Mouse (Mus musculus) forebrain, embryonic 12.5 days (tissue): ENCODE results near the gene Fads2. TPM values are rescaled to one million over a fixed set of nuclear protein-coding genes. Genes with fewer than 3 reads are reported as not detected.

Source experiments
- ATAC-seq: fragments of 200-750 bp; cut with Nextera tagmentation; 2 replicates; pipeline ENCODE4 v1.8.0; 2017; ENCODE audit warnings: moderate TSS enrichment; ENCODE audit not compliant: low FRiP score
- H3K27ac ChIP-seq: fragments of 300-500 bp; sonication (generic); 2 replicates; pipeline ENCODE4 v1.5.1; 2016; ENCODE audit warnings: mild to moderate bottlenecking
- H3K27me3 ChIP-seq: fragments of 300-500 bp; sonication (generic); 2 replicates; pipeline ENCODE4 v1.6.1; 2016; ENCODE audit warnings: mild to moderate bottlenecking
- H3K36me3 ChIP-seq: fragments of 300-500 bp; sonication (generic); replicated peaks from 2 replicates; pipeline ENCODE4 v1.6.1; 2016; ENCODE audit warnings: mild to moderate bottlenecking
- H3K4me1 ChIP-seq: fragments of 300-500 bp; sonication (generic); 2 replicates; pipeline ENCODE4 v1.6.1; 2016
- H3K4me2 ChIP-seq: fragments of 300-500 bp; sonication (generic); 2 replicates; pipeline ENCODE4 v1.6.1; 2016; ENCODE audit warnings: mild to moderate bottlenecking, moderate library complexity
- H3K4me3 ChIP-seq: fragments of 300-500 bp; sonication (generic); replicated peaks from 2 replicates; pipeline ENCODE4 v1.5.1; 2016; ENCODE audit warnings: mild to moderate bottlenecking
- H3K9ac ChIP-seq: fragments of 300-500 bp; sonication (generic); 2 replicates; pipeline ENCODE4 v1.6.1; 2016; ENCODE audit warnings: mild to moderate bottlenecking
- H3K9me3 ChIP-seq: fragments of 300-500 bp; sonication (generic); 2 replicates; pipeline ENCODE4 v1.6.1; 2016
- WGBS: fragments of 180-500 bp; shearing (Covaris S2); methylation state at CpG from one replicate; pipeline ENCODE4 v1.1.7; 2016; 5-methylcytosine and 5-hydroxymethylcytosine counted together
- polyA plus RNA-seq: library from polyadenylated mRNA; unstranded; fragments of >200 nt; fragmentation: Nextera tagmentation; extraction: Ambion mirVana; gene quantifications from 2 replicates; pipeline ENCODE4 v1.2.1, GENCODE M21; 2016

Gene Fads2
- polyA plus RNA-seq, 1 experiment from 2014 or later, result 184 TPM

DNA sequence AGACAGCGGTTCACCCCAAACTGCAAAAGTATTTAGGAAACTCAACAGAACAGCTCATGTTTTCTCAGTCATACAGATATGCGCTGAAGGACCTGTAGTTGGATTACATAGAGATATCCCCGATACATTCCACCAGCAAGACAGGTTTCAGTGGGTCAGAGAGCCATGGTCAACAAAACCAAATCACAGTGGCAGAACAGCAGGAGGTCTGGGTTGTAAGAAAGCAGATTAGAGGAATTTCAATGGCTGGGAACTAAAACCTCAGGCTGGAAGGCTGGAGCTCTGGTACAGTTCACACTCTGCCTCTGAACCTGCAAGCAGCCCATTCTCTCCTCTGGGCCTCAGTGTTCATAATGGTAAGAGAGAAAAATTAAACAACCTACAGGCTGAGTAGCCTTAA is 15.1 kb upstream of the Fads2 start:
- Histone ChIP-seq H3K9me3 (no peaks in the 10 kb centered on the region), H3K27ac (no peak overlapping the region), H3K4me3 (no peak overlapping the region), H3K4me2 (no peak overlapping the region), H3K36me3 (no peaks in the 10 kb centered on the region), H3K27me3 (no peaks in the 10 kb centered on the region), H3K4me1 (peaks cover 9% of the 10 kb centered on the region; the same call in 1 of the 2 replicates), H3K9ac (no peak overlapping the region)
- 36% methylated on average over 3 of the region's 3 CpGs for WGBS
- ATAC-seq, result no peak

DNA sequence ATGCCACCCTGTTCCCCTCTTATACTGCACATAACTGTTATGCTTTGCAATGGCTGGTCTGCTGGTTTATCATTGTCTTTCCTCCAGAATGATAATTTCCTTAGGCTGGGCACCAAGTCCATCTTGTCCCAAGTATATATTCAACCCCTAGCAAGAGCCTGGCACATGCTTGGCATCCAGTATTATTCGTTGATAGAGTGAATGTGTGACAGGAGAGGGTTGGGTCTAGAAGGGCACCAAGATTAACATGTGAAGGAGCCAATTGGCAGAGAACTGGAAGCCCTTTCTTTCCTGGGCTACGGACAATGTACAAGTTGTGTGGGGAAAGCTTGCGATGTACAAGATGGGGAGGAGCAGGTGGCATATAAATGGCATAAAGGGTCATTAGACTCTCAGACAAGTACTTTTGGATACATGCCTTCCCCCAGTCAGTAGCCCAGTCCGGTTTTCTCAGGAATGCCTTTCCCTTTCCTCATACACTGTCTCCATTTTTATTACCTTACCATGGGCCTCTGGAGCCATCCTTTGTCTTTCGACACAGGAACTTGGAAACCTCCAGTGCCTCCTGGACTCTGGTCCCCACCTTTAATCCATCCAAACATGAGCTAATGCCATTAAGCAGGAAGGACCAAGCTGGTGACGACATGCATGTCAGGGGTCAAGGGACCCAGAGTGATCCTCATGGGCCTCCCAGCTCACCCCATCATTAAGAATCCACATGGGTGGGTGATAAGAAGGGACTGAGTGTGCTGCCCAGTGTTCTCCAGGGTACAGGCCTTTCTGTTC is 14.0 kb upstream of the Fads2 start:
- H3K27ac ChIP-seq, result no peak overlapping the region
- no peak overlapping the region for H3K9ac ChIP-seq
- 82% methylated on average over 6 of the region's 6 CpGs for WGBS

DNA sequence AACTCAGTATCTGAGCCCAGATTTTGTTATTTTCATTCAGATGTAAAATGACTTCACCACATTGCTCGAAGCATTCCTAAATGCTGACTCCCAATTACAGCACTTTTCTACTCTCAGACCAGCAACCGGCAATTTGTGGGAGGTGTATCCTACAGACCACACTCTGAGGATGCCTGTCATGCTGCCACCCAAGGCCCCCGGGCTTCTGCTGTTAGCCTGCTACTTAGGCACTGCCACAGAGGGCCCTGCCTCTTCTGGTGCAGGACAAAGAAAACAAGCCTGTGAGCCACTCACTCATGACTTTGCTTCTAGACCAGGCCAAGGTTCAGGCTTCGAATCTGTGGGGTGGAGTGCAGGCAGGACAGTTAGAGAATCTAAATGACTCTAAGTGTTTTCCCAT is 11.4 kb upstream of the Fads2 start:
- WGBS, result 85% methylated on average over 4 of the region's 4 CpGs
- Histone ChIP-seq H3K9me3 (no peaks in the 10 kb centered on the region), H3K4me1 (peaks cover 9% of the 10 kb centered on the region; the same call in 1 of the 2 replicates), H3K27me3 (no peaks in the 10 kb centered on the region), H3K4me2 (no peak overlapping the region), H3K4me3 (no peak overlapping the region), H3K27ac (no peak overlapping the region), H3K36me3 (no peaks in the 10 kb centered on the region), H3K9ac (no peak overlapping the region)
- ATAC-seq, result no peak

More for the DNA sequence above, 14.0 kb upstream of the Fads2 start:
- no peak for ATAC-seq
- H3K4me3 ChIP-seq, result no peak overlapping the region
- H3K27me3 ChIP-seq, result no peaks in the 10 kb centered on the region
- no peak overlapping the region for H3K4me2 ChIP-seq
- H3K4me1 ChIP-seq, result peaks cover 9% of the 10 kb centered on the region; the same call in 1 of the 2 replicates
- no peaks in the 10 kb centered on the region for H3K36me3 ChIP-seq
- H3K9me3 ChIP-seq, result no peaks in the 10 kb centered on the region

DNA sequence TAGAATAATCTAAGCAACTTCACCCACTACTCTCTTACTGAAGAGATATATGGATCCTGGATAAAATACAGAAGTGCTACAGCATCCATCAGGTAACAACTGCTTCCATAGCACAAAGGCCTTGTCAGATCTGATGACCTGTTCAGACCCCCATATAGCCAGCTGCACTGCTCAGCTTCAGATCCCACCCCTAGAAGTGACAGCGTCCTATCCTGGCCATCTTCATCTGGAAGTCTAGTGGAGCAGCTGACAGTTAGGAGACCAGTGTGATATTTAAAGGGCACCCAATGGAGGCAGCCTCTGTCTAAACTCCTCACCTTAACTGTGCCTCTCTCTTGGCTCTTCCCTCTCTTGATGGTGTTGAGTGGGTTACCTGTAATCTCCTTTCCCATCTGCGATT is 7.1 kb upstream of the Fads2 start:
- Histone ChIP-seq H3K36me3 (no peaks in the 10 kb centered on the region), H3K27ac (no peak overlapping the region), H3K4me2 (no peak overlapping the region), H3K9ac (no peak overlapping the region), H3K9me3 (no peaks in the 10 kb centered on the region), H3K27me3 (no peaks in the 10 kb centered on the region), H3K4me1 (no peaks in the 10 kb centered on the region; the same call in 1 of the 2 replicates), H3K4me3 (no peak overlapping the region)
- WGBS, result 83% methylated on average over 2 of the region's 2 CpGs
- no peak for ATAC-seq

DNA sequence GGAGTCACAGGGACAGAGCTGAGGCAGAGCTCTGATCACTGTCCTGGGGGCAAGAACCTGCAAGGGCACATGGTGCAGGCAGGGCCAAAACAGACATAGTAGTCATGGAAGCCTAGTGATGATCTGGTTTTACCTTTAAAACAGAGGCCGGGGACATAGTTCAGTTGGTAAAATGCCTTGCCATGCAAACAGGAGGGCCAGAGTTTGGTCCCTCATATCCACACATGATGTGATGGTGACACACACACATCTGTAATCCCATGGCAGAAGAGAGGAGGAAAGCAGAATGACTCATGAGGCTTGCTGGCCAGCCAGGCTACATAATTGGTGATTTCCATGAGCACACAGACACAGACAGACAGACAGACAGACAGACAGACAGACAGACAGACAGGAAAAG is 6.6 kb upstream of the Fads2 start:
- Histone ChIP-seq H3K36me3 (no peaks in the 10 kb centered on the region), H3K9ac (no peak overlapping the region), H3K27ac (no peak overlapping the region), H3K9me3 (no peaks in the 10 kb centered on the region), H3K27me3 (no peaks in the 10 kb centered on the region), H3K4me3 (no peak overlapping the region), H3K4me1 (no peaks in the 10 kb centered on the region; the same call in 1 of the 2 replicates), H3K4me2 (no peak overlapping the region)
- 88% methylated on average over 1 of the region's 1 CpGs for WGBS
- no peak for ATAC-seq

DNA sequence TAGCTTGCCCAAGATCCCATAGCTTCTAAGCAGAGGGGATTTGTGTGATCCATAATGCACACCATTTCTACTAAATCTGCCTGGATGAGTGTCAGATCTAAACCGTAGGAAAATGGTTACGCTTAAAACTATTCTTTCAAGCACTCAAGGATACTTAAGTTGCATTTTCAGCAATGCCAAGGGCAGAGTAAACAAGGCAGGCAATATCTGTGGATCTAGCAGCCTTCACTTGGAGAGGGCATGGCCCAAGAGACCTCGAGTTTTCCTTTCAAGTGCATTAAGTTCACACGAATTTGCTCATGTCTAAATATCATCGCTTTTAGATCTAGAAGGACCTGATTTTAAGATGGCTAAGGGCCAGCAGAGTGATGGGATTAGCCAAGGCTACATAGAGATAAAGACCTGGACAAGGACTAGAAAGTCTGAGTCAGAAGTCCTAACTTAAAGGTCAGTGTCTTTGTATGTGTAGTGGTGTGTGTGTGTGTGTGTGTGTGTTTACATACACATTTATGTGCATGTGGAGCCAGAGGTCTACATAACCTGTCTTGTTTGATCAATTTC is 5.6 kb upstream of the Fads2 start:
- Histone ChIP-seq H3K4me2 (no peak overlapping the region), H3K27ac (no peak overlapping the region), H3K36me3 (no peaks in the 10 kb centered on the region), H3K9me3 (no peaks in the 10 kb centered on the region), H3K27me3 (no peaks in the 10 kb centered on the region), H3K4me1 (peaks cover 8% of the 10 kb centered on the region), H3K9ac (no peak overlapping the region), H3K4me3 (no peak overlapping the region)
- ATAC-seq, result no peak
- 87% methylated on average over 5 of the region's 5 CpGs for WGBS

DNA sequence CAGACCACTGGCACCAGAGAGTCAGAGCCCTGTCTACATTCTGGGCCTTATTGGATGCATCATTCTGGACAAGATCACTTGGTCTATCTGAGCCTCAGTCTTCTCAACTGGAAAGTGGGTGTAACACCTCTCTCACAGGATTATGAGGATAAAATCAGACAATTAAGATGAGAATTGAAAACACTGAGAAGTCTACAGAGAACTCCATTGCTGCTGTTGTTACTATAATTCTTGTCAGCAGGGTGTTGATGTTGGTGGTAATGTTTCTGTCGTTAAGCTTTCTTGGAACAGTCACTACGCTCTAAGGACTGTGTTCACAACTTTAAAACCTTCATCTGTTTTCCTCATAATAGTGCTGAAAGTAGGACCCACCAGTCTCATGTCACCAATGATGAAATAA is 5.1 kb upstream of the Fads2 start:
- H3K4me2 ChIP-seq, result no peak overlapping the region
- H3K4me1 ChIP-seq, result peaks cover 11% of the 10 kb centered on the region
- 90% methylated on average over 2 of the region's 2 CpGs for WGBS
- H3K4me3 ChIP-seq, result no peak overlapping the region
- ATAC-seq, result no peak
- no peak overlapping the region for H3K27ac ChIP-seq
- H3K27me3 ChIP-seq, result no peaks in the 10 kb centered on the region
- no peak overlapping the region for H3K9ac ChIP-seq
- no peaks in the 10 kb centered on the region for H3K9me3 ChIP-seq
- no peaks in the 10 kb centered on the region for H3K36me3 ChIP-seq

DNA sequence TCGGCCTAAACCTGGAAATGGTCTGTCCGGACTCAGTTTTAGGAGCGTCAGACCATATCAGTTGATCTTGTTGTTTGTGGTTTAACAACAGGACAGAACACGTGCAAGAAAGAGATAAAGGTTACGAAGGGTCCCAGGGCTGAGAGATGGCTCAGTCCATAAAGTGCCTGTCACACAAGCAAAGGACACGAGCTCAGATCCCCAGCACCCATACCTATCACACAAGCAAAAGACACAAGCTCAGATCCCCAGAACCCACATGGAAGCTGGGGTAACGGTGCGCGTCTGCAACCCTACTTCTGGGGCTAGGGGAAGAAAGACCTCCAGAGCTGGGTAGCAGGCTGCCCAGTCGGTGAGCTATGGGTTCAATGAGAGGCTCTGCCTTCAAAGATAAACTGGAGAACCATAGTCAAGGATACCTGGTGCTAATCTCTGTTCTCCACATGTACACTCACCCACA is 3.5 kb upstream of the Fads2 start:
- no peak overlapping the region for H3K9ac ChIP-seq
- H3K27me3 ChIP-seq, result no peaks in the 10 kb centered on the region
- H3K4me1 ChIP-seq, result peaks cover 14% of the 10 kb centered on the region
- H3K27ac ChIP-seq, result 0 out of 2 replicates have a peak overlapping the region, but pooled peaks have one; percentile 8
- no peak for ATAC-seq
- H3K9me3 ChIP-seq, result no peaks in the 10 kb centered on the region
- H3K36me3 ChIP-seq, result no peaks in the 10 kb centered on the region
- WGBS, result 89% methylated on average over 10 of the region's 10 CpGs
- H3K4me2 ChIP-seq, result no peak overlapping the region
- no peak overlapping the region for H3K4me3 ChIP-seq

DNA sequence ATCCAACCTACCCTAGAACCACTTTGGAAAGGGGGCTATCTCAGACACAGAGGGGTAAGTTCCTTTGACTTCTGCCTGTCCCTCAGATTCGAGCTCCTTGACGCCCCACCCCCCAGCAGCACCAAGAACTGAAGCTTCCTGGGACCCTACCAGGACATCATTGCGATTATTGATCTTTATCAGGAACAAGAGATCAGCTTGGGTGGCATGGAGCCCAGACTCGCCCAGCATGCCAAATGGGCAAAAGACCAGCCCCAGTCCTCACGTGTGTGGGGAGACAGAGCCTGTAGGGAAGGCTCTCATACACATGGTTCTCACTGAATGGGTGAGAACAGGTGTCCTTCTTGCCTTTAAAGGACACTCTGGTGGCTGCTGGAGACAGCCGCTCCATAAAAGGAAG is 2.7 kb upstream of the Fads2 start:
- no peak overlapping the region for H3K27ac ChIP-seq
- ATAC-seq, result no peak

DNA sequence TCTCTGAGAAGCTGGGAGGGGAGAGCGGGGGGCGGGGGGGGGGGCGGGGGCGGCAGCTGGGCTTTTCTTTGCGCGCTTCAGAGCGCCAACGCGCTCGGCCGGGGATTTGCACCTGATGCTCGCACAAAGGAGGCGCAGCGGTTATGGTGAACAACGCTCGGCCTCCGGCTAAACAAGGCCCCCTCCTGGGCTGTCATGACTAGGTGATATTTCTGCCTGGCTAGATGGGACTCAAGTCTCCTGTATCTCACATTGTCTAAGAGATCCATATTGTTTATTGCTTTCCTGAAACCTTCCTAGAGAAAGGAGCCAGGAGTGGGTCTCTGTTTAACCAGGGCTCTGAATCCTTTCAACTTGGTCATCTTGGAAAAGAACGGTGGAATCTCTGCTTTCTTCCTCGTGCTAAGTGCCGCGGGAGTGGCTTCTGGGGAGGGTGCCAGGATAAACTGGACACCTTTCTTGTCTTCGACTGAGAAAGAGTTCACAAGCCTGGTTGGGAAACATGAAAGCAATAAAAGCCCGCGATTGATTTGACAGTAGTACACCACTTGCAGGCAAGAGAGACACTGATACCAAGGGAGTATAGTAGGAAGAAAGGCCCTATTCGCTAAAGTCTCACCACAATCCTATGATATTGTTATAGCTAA is 631 bp upstream of the Fads2 start:
- ATAC-seq, result peak; percentile 74; the same call in 1 of the 2 replicates

More for the DNA sequence above, 2.7 kb upstream of the Fads2 start:
- H3K4me2 ChIP-seq, result no peak overlapping the region
- no peaks in the 10 kb centered on the region for H3K9me3 ChIP-seq
- H3K27me3 ChIP-seq, result no peaks in the 10 kb centered on the region
- peaks cover 22% of the 10 kb centered on the region for H3K4me1 ChIP-seq
- no peaks in the 10 kb centered on the region for H3K36me3 ChIP-seq
- no peak overlapping the region for H3K4me3 ChIP-seq
- H3K9ac ChIP-seq, result no peak overlapping the region
- WGBS, result 91% methylated on average over 6 of the region's 6 CpGs

DNA sequence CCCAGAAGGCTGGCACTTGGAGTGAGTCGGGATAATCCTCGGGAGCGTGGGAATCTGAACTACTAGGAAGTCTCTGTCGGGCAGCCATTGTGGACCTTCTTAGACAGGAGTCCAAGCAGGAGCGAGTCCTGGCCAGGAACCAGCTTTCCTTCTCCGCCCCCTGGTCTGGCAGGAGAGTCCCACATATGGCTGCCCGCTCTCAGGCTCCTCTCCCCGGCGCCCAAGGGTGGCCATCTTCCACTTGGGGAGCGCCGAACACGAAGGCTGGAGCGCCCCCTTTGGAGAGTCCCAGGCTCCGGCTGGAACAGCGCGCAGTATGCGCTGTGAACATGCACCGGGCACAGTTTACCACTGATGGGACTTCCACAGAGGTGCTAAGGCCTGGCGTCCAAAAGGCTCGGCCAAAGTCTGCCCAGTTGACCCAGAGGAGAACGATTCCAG is 895 bp downstream of the Fads2 start:
- no peaks in the 10 kb centered on the region for H3K27me3 ChIP-seq
- H3K4me1 ChIP-seq, result peaks cover 58% of the 10 kb centered on the region
- peak; percentile 57 for ATAC-seq
- under 1% methylated on average over 21 of the region's 21 CpGs for WGBS
- peaks cover 19% of the 10 kb centered on the region for H3K36me3 ChIP-seq
- H3K9ac ChIP-seq, result peak overlapping the region; percentile 90
- H3K4me3 ChIP-seq, result peak overlapping the region; percentile 73
- H3K4me2 ChIP-seq, result peak overlapping the region; percentile 92
- H3K9me3 ChIP-seq, result no peaks in the 10 kb centered on the region
- H3K27ac ChIP-seq, result peak overlapping the region; percentile 98

More for the DNA sequence above, 631 bp upstream of the Fads2 start:
- H3K27ac ChIP-seq, result peak overlapping the region; percentile 98
- peak overlapping the region; percentile 73 for H3K4me3 ChIP-seq
- no peaks in the 10 kb centered on the region for H3K27me3 ChIP-seq
- H3K9me3 ChIP-seq, result no peaks in the 10 kb centered on the region
- H3K9ac ChIP-seq, result peak overlapping the region; percentile 90
- whole genome bisulfite sequencing, result 5% methylated on average over 21 of the region's 25 CpGs
- peak overlapping the region; percentile 92 for H3K4me2 ChIP-seq
- peaks cover 5% of the 10 kb centered on the region for H3K36me3 ChIP-seq
- H3K4me1 ChIP-seq, result peaks cover 43% of the 10 kb centered on the region

DNA sequence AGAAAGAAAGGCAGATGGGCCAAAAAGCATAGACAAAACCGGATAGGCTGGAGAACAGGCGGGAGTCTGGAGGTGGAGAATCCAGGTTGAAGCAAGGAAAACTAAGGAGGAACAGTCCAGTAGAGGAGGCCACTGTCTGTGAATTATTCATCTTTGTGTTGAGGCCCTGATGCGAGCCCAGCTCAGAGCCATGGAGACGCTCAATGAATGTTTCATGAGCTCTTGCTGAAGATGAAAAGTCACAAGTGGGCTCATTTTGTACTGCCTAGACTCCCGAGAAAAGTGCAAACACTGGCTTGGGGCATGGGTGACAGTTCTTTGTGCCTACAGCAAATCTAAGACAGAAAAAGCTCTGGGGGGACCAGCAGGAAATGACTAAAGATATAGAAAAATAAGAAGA is 3.7 kb downstream of the Fads2 start:
- H3K4me3 ChIP-seq, result 0 out of 2 replicates have a peak overlapping the region, but pooled peaks have one; percentile 5
- peak overlapping the region; percentile 92 for H3K4me2 ChIP-seq
- peaks cover 46% of the 10 kb centered on the region for H3K36me3 ChIP-seq
- no peaks in the 10 kb centered on the region for H3K27me3 ChIP-seq
- H3K9ac ChIP-seq, result no peak overlapping the region
- H3K27ac ChIP-seq, result peak overlapping the region; percentile 33
- no peaks in the 10 kb centered on the region for H3K9me3 ChIP-seq
- WGBS, result 58% methylated on average over 5 of the region's 5 CpGs
- ATAC-seq, result no peak
- H3K4me1 ChIP-seq, result peaks cover 70% of the 10 kb centered on the region
